Mouse (Mus musculus): ENCODE measurements around the gene Cyct.

Gene Cyct

GRCm38 (mm10) chr2:76338215-76339156, 21.8 kb downstream of the Cyct start, which contains the start of gene Pde11a:
Gene Pde11a, minus strand, starts transcription at chr2:76338774.
- DNase-seq (ENCODE audit: low read depth, low spot score): peak; percentile 59

- DNase-seq (ENCODE audit: low read depth, low spot score): peak; percentile 40
Observed at GRCm38 (mm10) chr2:76334596-76334995, 25.7 kb downstream of the Cyct start.

GRCm38 (mm10) chr2:76332161-76332805, 28.0 kb downstream of the Cyct start:
- DNase-seq (ENCODE audit: low read depth, low spot score): no peak

GRCm38 (mm10) chr2:76330081-76330480, 30.2 kb downstream of the Cyct start:
- no peak for DNase-seq (ENCODE audit: low read depth, low spot score)

GRCm38 (mm10) chr2:76326161-76326560, 34.1 kb downstream of the Cyct start:
- no peak for DNase-seq (ENCODE audit: low read depth, low spot score)

GRCm38 (mm10) chr2:76324463-76324862, 35.8 kb downstream of the Cyct start:
- no peak for DNase-seq (ENCODE audit: low read depth, low spot score)

- DNase-seq (ENCODE audit: low read depth, low spot score): no peak
Observed at GRCm38 (mm10) chr2:76323185-76323875, 36.9 kb downstream of the Cyct start.

- DNase-seq (ENCODE audit: low read depth, low spot score): no peak
Observed at GRCm38 (mm10) chr2:76320336-76320735, 39.9 kb downstream of the Cyct start.

GRCm38 (mm10) chr2:76319231-76319630, 41.0 kb downstream of the Cyct start:
- DNase-seq (ENCODE audit: low read depth, low spot score): no peak

All from ES-CJ7 (cell line).